Mouse (Mus musculus): ENCODE results near the gene Ankrd34a.

DNA sequence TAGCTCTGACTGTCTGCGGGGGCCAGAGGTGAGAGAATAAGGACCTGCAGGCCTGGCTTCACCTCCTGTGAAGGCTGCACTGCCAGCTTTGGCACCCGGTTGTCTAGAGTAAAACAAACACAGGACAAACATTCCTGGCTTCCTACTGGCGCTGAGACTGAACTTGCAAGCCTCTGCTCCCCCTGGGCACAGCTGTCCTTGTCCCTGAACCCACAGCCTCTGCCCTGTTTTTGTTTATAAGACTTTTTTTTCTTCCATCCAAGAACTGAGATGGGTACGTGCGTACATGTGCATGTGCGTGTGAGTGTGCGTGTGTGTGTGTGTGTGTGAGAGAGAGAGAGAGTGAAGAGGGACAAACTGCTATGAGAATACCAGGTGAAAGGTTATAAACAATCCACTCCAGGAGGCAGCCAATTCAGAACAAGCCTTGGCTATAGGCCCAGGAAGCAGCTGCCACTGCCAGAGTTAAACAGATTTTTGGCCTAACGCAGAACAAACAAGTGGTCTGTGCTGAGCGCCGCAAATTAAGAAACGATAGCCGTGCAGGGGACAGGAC lies 41.3 kb upstream of the Ankrd34a start:
- TF ChIP-seq MYOD1 (IDR thresholded peaks at IDR 0.05; ENCODE audit: control insufficient read depth, insufficient read length, low read depth) (no peak), USF1 (IDR thresholded peaks at IDR 0.05; ENCODE audit: low read depth) (no peak), CTCF (IDR thresholded peaks at IDR 0.05; ENCODE audit: control insufficient read depth, insufficient read depth, insufficient read length) (no peak)

Data from C2C12 (cell line).